Mouse (Mus musculus) megakaryocyte, embryonic 14.5 days (primary cell): ENCODE measurements at regions not wholly inside any gene's neighbourhood (a gene's known extent, or its start where the extent isn't known, plus 50 kb on each side); places are given as distances from the start of the nearest gene placed in this dataset.

Experiments used
- H3K27me3 ChIP-seq: replicated peaks from 2 replicates; pipeline ENCODE3; 2012; ENCODE audit warnings: inconsistent platforms
- H3K36me3 ChIP-seq: replicated peaks from 2 replicates; pipeline ENCODE3; 2012; ENCODE audit warnings: low read length, inconsistent platforms, mixed read lengths
- H3K4me1 ChIP-seq: 2 replicates; pipeline ENCODE4 v1.6.1; 2012; ENCODE audit warnings: inconsistent platforms
- H3K4me3 ChIP-seq: replicated peaks from 2 replicates; pipeline ENCODE3; 2012; ENCODE audit warnings: moderate library complexity, mild to moderate bottlenecking, inconsistent platforms
- H3K9me3 ChIP-seq: 2 replicates; pipeline ENCODE4 v1.6.1; 2012; ENCODE audit warnings: inconsistent platforms
- FLI1 ChIP-seq: IDR thresholded peaks from 2 replicates; pipeline ENCODE4 v1.6.1; 2012; ENCODE audit warnings: low read length, inconsistent platforms, mixed read lengths
- GATA1 ChIP-seq: IDR thresholded peaks from 3 replicates; pipeline ENCODE4 v1.6.1; 2012; ENCODE audit warnings: mixed read lengths, low read length, inconsistent platforms, borderline replicate concordance

DNA sequence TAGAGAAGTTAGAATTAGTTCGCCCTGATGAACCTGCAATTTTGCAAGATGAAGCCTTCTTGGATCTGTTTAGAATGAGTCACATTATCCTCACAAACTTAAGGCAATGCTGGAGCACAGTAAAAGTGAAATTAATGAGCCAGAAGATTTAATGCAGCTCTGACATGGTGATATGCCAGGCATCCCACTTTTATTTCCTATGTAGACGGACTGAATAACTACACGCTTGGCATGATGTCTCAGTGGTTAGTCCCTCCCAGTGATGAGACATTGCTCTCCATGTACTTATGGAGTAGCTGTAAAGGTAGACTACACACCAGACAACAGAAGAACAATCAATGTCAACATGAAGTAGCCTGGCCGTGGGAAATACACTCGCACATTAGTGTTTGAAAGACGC is 161.5 kb upstream of the Gm5148 start:
- Histone ChIP-seq H3K36me3 (no peaks in the 10 kb centered on the region), H3K9me3 (no peaks in the 10 kb centered on the region), H3K4me1 (peaks cover 28% of the 10 kb centered on the region), H3K4me3 (no peak overlapping the region), H3K27me3 (peaks cover 10% of the 10 kb centered on the region)
- TF ChIP-seq GATA1 (no peak), FLI1 (no peak)

DNA sequence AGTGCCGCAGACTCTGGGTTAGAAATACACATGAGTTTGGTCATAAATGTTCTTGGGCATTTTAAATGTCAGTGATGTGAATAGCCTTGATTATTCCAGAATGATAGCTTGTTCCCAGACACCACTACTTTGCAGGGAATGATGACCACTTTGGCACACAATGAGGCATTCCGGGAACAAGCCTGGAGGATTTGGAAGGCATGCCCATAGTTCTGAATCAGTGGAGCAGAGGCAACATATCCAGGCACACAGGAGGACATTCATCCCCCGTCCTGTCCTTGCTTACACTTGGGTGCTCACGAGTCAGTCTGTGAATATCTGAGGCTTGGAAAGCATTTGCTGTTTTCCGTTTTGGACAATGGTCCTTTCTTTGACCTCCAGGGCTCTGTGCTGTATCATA is 158.1 kb upstream of the Gm5148 start:
- TF ChIP-seq FLI1 (no peak), GATA1 (no peak)
- peaks cover 22% of the 10 kb centered on the region for H3K4me1 ChIP-seq

DNA sequence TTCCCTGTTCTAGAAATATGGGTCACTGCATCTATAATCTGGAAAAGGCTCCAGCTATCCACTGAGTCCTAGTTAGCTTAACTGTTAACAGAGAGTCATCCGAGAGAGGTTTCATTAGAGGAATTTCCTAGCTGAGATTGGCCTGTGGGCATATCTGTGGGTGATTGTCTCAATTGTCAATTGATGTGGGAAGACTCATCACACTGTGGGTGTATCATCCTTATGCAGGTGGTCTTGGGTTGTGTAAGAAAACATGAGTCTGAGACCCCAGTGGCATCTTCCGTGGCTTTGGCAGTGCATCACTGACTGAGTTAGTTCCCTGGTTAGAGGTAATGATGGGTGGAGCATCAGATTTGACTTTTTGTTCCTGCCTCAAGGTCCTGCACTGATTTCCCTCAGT is 156.7 kb upstream of the Gm5148 start:
- H3K36me3 ChIP-seq: no peaks in the 10 kb centered on the region
- H3K27me3 ChIP-seq: peaks cover 13% of the 10 kb centered on the region

More for the DNA sequence above, 158.1 kb upstream of the Gm5148 start:
- Histone ChIP-seq H3K4me3 (no peak overlapping the region), H3K27me3 (peaks cover 13% of the 10 kb centered on the region), H3K9me3 (no peaks in the 10 kb centered on the region), H3K36me3 (no peaks in the 10 kb centered on the region)

DNA sequence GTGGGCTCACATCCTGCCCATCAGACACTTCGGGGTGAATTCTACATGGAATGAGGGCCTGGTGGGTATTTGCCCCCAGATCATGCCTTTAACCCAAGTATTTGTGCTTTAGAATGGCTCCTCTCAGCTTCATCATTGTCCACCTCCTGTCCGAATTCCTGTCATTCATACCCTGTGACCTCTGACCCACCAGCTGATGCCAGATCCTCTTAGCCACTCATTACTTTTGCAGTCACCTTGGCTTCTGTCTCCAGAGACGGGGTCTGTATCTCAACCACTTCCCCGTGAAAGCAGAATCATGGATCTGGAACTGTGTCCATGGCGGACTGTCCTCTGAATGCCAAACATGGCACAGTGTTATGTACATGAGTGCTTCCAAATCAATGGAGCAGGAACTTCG is 154.8 kb upstream of the Gm5148 start:
- H3K4me3 ChIP-seq: no peak overlapping the region
- peaks cover 4% of the 10 kb centered on the region; the same call in 1 of the 2 replicates for H3K9me3 ChIP-seq
- H3K36me3 ChIP-seq: no peaks in the 10 kb centered on the region
- TF ChIP-seq FLI1 (no peak), GATA1 (no peak)
- H3K27me3 ChIP-seq: peaks cover 15% of the 10 kb centered on the region
- H3K4me1 ChIP-seq: peaks cover 35% of the 10 kb centered on the region

More for the DNA sequence above, 156.7 kb upstream of the Gm5148 start:
- Histone ChIP-seq H3K4me3 (no peak overlapping the region), H3K9me3 (peaks cover 4% of the 10 kb centered on the region; the same call in 1 of the 2 replicates), H3K4me1 (peaks cover 25% of the 10 kb centered on the region)
- TF ChIP-seq FLI1: no peak
- TF ChIP-seq GATA1: no peak

DNA sequence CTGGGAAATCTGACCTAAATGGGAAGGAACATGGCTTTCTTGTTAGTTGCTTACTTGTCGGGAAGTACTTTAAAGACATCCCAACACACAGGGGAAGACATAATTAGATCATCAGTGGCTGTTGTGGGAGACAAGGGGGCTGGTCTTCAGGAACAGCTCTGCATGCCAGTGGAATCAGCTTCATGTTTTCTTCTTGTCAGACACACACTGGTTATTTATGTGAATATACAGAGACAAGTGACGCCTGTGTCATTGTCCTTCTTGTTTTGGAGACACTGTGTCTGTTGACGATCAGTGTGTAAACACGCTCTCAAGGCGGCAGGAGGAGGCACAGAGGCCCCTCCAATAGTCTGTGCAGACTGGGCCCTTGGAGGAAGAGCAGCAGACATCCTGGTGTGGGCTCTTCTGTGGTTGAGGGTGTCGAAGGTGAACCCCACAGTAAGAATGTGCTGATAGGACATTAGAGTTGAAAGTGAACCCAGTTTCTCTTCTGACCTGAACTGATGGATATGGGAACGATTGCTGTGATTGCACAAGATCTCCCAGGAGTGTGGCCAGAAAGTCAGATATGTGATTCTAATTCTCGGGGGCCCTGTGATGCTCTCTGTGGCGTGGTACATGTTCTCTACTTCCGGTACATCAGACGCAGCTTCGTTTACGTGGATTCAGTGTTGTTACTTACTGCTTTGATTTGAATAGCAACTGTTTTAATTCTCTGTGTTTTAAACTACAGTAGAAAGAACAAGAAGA is 151.9 kb upstream of the Gm5148 start:
- TF ChIP-seq GATA1: no peak
- no peak for TF ChIP-seq FLI1
- Histone ChIP-seq H3K36me3 (no peaks in the 10 kb centered on the region), H3K27me3 (peaks cover 19% of the 10 kb centered on the region)

DNA sequence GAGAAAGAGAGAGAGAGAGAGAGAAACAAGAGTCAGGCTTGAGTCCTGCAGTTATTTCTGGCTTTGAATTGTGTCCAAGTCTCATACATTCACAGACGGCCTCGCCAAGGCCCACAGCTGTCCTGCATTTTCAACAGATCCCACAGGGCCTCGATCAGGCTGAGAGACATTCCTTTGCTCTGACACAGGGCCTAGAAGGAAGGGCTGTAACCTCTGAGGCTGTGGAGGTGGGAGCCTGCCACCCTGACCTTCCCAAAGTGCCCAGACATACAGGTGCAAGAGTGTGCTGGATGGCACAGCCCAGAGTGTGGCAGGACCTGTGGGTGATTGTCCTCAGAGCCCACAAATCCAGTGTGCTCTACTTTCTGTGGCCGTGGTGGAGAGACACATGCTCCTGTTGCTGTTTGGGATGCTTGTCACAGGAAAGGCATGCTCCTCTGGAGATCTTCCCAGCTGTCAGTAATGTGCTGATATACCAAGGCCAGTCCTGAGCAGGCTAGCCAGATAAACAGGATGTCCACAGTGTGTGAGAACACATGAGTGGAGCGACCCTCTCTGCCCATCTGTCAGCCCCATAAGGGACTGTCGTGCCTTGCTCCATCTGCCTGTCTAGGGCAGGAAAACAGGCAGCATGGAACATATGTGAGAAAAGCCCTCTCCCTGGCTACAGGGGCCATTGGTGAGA is 151.2 kb upstream of the Gm5148 start:
- Histone ChIP-seq H3K4me1 (peaks cover 33% of the 10 kb centered on the region), H3K27me3 (peaks cover 19% of the 10 kb centered on the region), H3K9me3 (peaks cover 6% of the 10 kb centered on the region), H3K4me3 (peak overlapping the region; percentile 31), H3K36me3 (no peaks in the 10 kb centered on the region)
- TF ChIP-seq GATA1 (no peak), FLI1 (no peak)

More for the DNA sequence above, 151.9 kb upstream of the Gm5148 start:
- Histone ChIP-seq H3K9me3 (peaks cover 4% of the 10 kb centered on the region; the same call in 1 of the 2 replicates), H3K4me3 (no peak overlapping the region), H3K4me1 (peaks cover 33% of the 10 kb centered on the region)

DNA sequence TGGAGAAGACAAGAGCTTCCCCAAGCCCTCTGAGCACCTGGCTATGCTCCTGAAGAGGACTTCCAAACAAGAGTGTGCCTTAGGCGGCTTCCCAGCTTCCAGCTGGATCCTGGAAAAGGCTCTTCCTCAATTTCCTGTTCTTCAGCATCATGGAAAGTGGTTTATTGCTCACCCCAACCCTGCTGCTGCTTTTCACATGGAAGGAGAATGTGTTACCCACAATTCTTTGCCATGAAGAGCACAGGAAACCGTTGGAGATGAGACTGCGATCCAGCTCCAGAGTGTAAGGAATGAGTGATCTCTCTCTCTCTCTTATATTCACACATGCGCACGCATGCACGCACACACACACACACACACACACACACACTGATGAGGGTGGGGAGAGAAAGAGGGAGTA is 150.6 kb upstream of the Gm5148 start:
- TF ChIP-seq GATA1 (no peak), FLI1 (no peak)

DNA sequence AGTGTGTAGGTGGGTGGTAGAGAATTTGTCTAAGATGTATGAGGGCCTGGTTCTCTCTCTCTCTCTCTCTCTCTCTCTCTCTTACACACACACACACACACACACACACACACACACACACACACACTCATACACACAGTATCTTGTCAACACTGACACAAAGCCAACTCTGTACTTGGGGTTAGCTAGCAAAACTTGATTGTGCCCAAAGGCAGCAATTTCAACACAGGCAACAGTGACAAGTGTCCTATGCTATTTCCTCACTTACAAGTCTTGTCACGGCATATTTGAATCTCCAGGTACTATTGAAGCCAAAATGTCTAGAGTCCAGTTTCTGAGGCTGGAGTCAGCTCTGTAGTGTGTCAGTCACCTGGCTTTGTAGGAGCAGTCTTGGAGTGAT is 150.1 kb upstream of the Gm5148 start:
- Histone ChIP-seq H3K9me3 (peaks cover 7% of the 10 kb centered on the region), H3K36me3 (no peaks in the 10 kb centered on the region), H3K27me3 (peaks cover 22% of the 10 kb centered on the region), H3K4me3 (no peak overlapping the region), H3K4me1 (peaks cover 33% of the 10 kb centered on the region)
- TF ChIP-seq GATA1 (no peak), FLI1 (no peak)

More for the DNA sequence above, 150.6 kb upstream of the Gm5148 start:
- peaks cover 33% of the 10 kb centered on the region for H3K4me1 ChIP-seq
- peaks cover 22% of the 10 kb centered on the region for H3K27me3 ChIP-seq
- no peak overlapping the region for H3K4me3 ChIP-seq
- peaks cover 7% of the 10 kb centered on the region for H3K9me3 ChIP-seq
- no peaks in the 10 kb centered on the region for H3K36me3 ChIP-seq

DNA sequence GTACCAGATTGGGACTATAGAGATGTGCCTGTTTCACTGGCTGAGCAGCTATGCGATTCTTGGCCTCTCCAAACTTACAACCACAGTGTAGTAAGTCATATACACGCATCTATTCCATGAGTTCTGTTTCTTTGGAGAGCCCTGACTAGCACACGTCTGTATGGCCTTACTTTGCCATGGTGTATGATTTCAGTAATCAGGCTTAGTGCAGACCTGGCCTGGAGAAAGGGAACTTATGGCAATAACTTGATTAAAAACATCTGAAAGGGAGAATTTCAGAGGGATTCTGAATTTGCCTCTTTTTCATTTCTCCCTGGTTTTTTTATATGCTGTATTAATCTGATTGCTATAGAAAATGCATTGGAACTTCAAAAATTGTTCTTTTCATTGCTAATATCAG is 148.0 kb upstream of the Gm5148 start:
- peaks cover 23% of the 10 kb centered on the region for H3K27me3 ChIP-seq
- peaks cover 7% of the 10 kb centered on the region for H3K9me3 ChIP-seq
- H3K4me3 ChIP-seq: no peak overlapping the region
- H3K4me1 ChIP-seq: peaks cover 26% of the 10 kb centered on the region
- no peaks in the 10 kb centered on the region for H3K36me3 ChIP-seq
- TF ChIP-seq FLI1: no peak
- no peak for TF ChIP-seq GATA1

DNA sequence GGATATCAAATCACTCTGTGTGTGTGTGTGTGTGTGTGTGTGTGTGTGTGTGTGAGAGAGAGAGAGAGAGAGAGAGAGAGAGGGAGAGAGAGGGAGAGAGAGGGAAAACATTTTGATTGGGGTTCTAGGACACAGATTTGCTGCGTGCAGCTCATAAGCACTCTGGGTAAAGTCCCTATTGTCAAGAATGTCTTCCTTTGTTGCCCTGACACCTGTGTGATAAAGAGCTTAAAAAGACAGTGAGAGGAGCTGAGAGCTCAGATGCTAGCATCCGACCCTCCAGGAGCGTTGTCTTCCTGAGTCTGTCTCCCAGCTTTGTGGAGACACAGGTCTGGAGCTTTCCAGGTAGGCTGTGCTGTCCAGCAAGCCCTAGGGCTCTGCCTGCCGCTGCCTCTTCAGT is 146.8 kb upstream of the Gm5148 start:
- no peaks in the 10 kb centered on the region for H3K36me3 ChIP-seq
- TF ChIP-seq FLI1: no peak
- no peak for TF ChIP-seq GATA1
- peaks cover 24% of the 10 kb centered on the region for H3K4me1 ChIP-seq
- H3K4me3 ChIP-seq: no peak overlapping the region
- H3K9me3 ChIP-seq: peaks cover 3% of the 10 kb centered on the region
- H3K27me3 ChIP-seq: peaks cover 23% of the 10 kb centered on the region
